Mouse (Mus musculus) liver, postnatal 0 days (tissue): ENCODE measurements around the gene Tmem94. TPM values are rescaled to one million over a fixed set of nuclear protein-coding genes. Genes with fewer than 3 reads are reported as not detected.

Source experiments
- ATAC-seq: fragments of 200-750 bp; cut with Nextera tagmentation; 2 replicates; pipeline ENCODE4 v1.8.0; 2017; ENCODE audit warnings: mild to moderate bottlenecking, moderate library complexity
- DNase-seq: peaks from one replicate; pipeline ENCODE4 v3.0.0-alpha.2; 2016
- H3K27ac ChIP-seq: fragments of 300-500 bp; sonication (generic); 2 replicates; pipeline ENCODE4 v1.5.1; 2014; ENCODE audit warnings: antibody characterized with exemption, moderate library complexity, mild to moderate bottlenecking, low read depth
- H3K27me3 ChIP-seq: fragments of 300-500 bp; sonication (generic); 2 replicates; pipeline ENCODE4 v1.6.1; 2014; ENCODE audit warnings: low read length, control low read depth, mixed read lengths; ENCODE audit not compliant: insufficient read depth
- H3K36me3 ChIP-seq: fragments of 300-500 bp; sonication (generic); replicated peaks from 2 replicates; pipeline ENCODE4 v1.6.1; 2014; ENCODE audit warnings: mild to moderate bottlenecking, control low read depth, low read length, moderate library complexity, mixed read lengths; ENCODE audit not compliant: insufficient read depth
- H3K4me1 ChIP-seq: fragments of 300-500 bp; sonication (generic); 2 replicates; pipeline ENCODE4 v1.6.1; 2014; ENCODE audit warnings: antibody characterized with exemption, mild to moderate bottlenecking, control low read depth; ENCODE audit not compliant: insufficient read depth
- H3K4me2 ChIP-seq: fragments of 300-500 bp; sonication (generic); 2 replicates; pipeline ENCODE4 v1.6.1; 2014; ENCODE audit warnings: low read depth, mild to moderate bottlenecking, low read length, moderate library complexity, mixed read lengths
- H3K4me3 ChIP-seq: fragments of 300-500 bp; sonication (generic); 2 replicates; pipeline ENCODE4 v1.5.1; 2014; ENCODE audit warnings: low read depth, low read length
- H3K9ac ChIP-seq: fragments of 300-500 bp; sonication (generic); replicated peaks from 2 replicates; pipeline ENCODE4 v1.6.1; 2014; ENCODE audit warnings: mild to moderate bottlenecking, moderate library complexity
- H3K9me3 ChIP-seq: fragments of 300-500 bp; sonication (generic); 2 replicates; pipeline ENCODE4 v1.6.1; 2016; ENCODE audit warnings: mild to moderate bottlenecking, control low read depth, low read length, mixed read lengths
- CTCF ChIP-seq: sonication (generic); IDR thresholded peaks from 2 replicates; pipeline ENCODE4 v1.5.1; 2016; ENCODE audit warnings: antibody characterized with exemption, low read depth
- EP300 ChIP-seq: IDR thresholded peaks from 2 replicates; pipeline ENCODE4 v1.6.1; 2016; ENCODE audit warnings: antibody characterized with exemption, low read depth, mild to moderate bottlenecking
- WGBS: fragments of 180-500 bp; shearing (Covaris S2); extraction: QIAGEN DNeasy Blood & Tissue Kit; methylation state at CpG from one replicate; pipeline ENCODE4 v1.1.7; 2014; ENCODE audit not compliant: insufficient replicate concordance; 5-methylcytosine and 5-hydroxymethylcytosine counted together
- polyA plus RNA-seq: library from polyadenylated mRNA; unstranded; fragments of >200 nt; fragmentation: Nextera tagmentation; extraction: Ambion mirVana; gene quantifications from 2 replicates; pipeline ENCODE4 v1.2.1, GENCODE M21; 2015

The Tmem94 gene
- polyA plus RNA-seq, 1 experiment from 2014 or later, result 4.1 TPM

DNA sequence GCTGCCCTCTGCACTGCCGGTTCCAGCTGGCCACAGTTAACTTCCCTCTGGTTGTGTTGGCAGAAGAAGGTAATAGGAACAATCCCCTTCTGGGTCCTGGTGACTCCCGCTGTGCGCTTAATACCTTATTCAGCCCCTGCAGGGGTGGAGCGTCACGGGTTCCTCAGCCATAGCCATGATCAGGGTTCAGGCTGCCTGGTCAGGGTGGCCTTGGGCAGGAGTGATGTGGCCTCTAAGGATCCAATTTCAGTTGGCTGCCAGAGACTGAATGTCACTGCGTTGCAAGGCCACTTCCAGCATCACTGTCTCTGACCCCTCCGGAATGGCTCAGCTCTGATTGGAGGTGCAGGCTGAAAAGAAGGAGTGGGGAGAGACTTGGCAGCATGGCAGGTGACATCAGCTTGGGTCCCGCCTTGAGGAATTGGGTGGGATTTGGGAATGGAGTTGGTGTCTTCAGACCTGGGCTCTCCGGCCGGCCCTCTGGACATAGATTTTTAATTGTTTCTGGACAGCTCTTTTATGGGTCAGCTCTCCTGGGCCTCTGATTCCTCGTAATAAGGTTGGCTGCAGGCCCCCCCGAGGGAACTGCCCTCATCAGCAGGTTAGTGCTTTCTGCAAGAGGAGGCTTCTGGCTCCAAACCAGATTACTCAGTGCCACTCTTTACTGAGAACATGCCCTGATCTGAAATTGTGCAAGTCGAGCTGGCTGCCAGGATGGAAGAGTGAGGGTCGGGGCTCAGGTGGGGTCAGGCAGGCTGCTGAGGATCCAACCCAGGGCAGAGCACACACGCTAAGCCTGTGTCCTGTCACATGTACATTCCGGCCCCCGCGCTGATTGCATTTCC lies 10.8 kb downstream of the Tmem94 start:
- H3K36me3 ChIP-seq, result no peaks in the 10 kb centered on the region
- no peak overlapping the region for H3K4me2 ChIP-seq
- no peak overlapping the region for H3K9ac ChIP-seq
- ATAC-seq, result no peak
- H3K4me3 ChIP-seq, result no peak overlapping the region
- no peak overlapping the region for H3K27ac ChIP-seq
- TF ChIP-seq CTCF (no peak), EP300 (no peak)
- WGBS, result 78% methylated on average over 18 of the region's 18 CpGs
- peaks cover 20% of the 10 kb centered on the region for H3K4me1 ChIP-seq
- DNase-seq, result no peak
- no peaks in the 10 kb centered on the region for H3K9me3 ChIP-seq
- no peaks in the 10 kb centered on the region for H3K27me3 ChIP-seq

DNA sequence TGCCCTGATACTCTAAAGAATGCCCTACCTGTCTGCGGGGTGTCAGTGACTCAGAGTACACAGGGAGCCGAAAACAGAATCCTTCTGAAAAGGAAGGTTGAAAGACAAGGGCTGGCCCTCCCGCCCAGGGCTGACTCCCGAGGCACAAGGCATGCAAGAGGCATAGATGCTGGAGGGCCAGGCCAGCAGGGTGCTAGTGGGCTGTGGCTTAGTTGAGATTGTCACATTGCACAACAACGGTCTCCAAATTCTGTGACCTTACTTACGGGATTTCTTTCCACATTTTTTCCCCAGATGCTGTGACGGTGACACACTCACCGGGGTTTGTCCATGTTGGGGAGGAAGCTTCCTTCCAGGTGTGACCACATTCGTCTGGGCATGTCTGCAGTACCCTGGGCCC lies 11.7 kb downstream of the Tmem94 start:
- Histone ChIP-seq H3K4me2 (no peak overlapping the region), H3K4me3 (no peak overlapping the region), H3K4me1 (peaks cover 20% of the 10 kb centered on the region), H3K9ac (no peak overlapping the region), H3K27me3 (no peaks in the 10 kb centered on the region), H3K9me3 (no peaks in the 10 kb centered on the region), H3K36me3 (no peaks in the 10 kb centered on the region), H3K27ac (no peak overlapping the region)
- no peak for DNase-seq
- 79% methylated on average over 9 of the region's 9 CpGs for WGBS
- TF ChIP-seq EP300 (no peak), CTCF (no peak)
- ATAC-seq, result no peak

DNA sequence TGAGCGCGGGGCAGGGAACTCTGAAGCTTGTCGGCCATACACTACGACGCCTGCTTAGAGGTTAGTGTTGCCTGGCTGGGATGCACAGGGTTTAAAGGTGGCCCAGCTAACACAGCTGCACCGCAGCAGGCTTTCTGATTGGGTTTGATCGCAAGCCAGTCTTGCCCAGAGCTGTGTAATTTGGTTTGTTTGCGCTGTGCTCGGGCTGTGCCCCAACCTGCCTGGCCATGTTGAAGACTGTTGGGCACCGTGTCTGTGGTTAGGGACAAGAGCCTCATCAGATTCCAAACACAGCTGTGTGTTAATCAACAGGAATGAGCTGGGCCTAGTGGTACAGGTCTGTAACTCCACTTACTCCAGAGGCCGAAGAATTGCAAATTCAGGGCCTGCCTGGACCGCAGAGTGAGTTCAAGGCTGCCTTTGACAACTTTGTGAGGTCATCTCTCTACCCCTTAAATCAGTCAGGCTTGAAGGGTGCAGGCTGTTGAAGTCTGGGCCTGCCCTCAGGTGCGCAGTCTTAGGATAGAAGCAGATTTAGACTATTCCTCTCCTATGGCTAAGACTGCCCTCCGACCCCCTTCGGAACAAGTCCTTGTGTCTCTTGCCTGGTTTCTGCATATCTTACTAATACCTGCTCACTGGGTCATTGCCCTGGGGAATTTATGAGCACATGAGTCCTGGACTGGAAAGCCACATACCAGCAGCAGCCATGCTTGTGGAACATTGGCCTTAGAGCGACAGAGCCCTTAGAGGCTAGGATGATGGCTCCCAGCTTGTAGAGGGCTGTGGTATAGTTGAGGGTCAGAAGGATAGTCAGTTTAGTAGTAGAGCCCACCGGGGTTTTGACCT lies 12.5 kb downstream of the Tmem94 start:
- WGBS, result 88% methylated on average over 17 of the region's 17 CpGs
- Histone ChIP-seq H3K4me3 (no peak overlapping the region), H3K4me1 (peaks cover 20% of the 10 kb centered on the region), H3K27me3 (no peaks in the 10 kb centered on the region), H3K36me3 (no peaks in the 10 kb centered on the region), H3K4me2 (no peak overlapping the region), H3K9ac (no peak overlapping the region), H3K9me3 (no peaks in the 10 kb centered on the region), H3K27ac (no peak overlapping the region)
- no peak for DNase-seq
- ATAC-seq, result no peak
- TF ChIP-seq EP300 (no peak), CTCF (no peak)

DNA sequence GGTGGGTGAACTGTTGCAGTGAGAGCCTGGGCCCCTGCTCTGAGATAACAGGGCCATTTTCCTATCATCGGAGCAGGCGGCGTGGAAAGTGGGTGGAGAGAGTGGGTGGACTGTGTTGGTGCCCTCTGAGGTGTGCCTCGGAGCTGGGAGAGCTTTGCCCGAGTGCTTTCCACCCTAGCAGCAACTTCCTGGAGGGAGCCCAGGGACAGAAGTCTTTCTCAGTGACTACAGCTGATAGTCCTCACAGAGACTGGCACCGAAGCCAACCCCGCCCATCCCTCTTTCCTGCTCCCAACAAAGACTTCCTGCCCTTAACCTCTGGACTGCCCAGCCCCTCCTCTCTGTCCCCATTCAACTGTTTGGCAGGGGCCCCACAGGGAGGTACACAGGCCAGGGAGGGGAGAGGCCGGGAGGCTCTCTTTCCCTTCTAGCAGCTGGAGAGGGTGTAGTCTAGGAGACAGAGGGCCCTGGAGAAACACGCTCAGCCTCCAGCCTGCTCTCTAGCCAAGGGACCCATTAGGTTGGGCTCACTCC lies 13.9 kb downstream of the Tmem94 start:
- H3K4me3 ChIP-seq, result no peak overlapping the region; the same call in 1 of the 2 replicates
- H3K4me1 ChIP-seq, result peaks cover 20% of the 10 kb centered on the region
- WGBS, result 9% methylated on average over 9 of the region's 9 CpGs
- H3K36me3 ChIP-seq, result no peaks in the 10 kb centered on the region
- H3K27me3 ChIP-seq, result no peaks in the 10 kb centered on the region
- H3K27ac ChIP-seq, result peak overlapping the region; percentile 55
- DNase-seq, result peak; percentile 80
- peak overlapping the region; percentile 32; the same call in 1 of the 2 replicates for H3K9ac ChIP-seq
- H3K9me3 ChIP-seq, result no peaks in the 10 kb centered on the region
- peak; percentile 91 for ATAC-seq
- peak overlapping the region; percentile 56 for H3K4me2 ChIP-seq
- TF ChIP-seq EP300 (no peak), CTCF (no peak)

DNA sequence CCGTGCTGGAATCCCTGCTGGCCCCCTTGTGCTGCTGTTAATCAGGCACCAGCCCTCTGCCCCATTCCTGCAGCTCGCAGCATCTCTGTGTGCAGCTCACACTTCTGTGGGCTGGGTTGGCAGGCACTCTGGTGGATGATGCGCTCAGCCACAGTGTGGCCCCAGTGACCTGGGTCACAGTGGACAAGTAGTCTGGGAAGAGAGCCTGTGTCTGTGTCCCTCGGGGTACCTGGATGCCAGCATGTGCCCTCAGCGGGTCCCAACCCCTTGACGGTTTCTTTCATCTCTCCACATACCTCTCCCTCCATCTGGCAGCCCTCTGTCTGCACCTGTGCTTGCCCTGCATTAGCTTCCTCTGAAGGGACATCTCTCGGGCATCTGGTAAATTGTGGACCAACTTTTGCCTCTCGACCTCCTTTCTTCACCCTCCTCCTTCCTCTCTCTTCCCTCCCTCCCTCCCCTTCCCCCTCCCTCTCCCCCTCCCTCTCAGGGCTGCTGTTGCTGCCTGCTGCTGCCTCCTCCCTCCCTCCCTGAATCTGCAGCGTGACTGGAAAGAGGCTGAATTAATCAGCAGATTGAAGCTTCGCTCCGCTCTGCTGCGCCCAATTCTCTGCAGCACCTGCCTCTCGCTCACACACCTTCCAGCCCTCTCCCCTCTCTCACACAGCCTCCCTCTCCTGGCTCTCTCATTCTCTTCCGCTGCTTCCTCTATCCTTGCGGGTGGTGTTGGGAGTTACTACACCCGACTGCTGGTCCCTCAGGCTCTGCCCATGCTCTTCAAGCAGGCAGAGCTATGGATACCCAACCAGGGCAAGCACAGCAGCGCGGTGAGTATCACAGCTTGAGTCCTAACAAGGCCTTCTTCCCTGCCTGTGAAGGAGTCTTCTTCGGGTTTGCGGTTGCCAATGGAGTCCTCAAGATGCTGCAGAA lies 15.2 kb downstream of the Tmem94 start:
- Histone ChIP-seq H3K4me1 (peaks cover 20% of the 10 kb centered on the region), H3K4me2 (peak overlapping the region; percentile 56; the same call in 1 of the 2 replicates), H3K9ac (no peak overlapping the region), H3K36me3 (no peaks in the 10 kb centered on the region), H3K27me3 (no peaks in the 10 kb centered on the region), H3K27ac (no peak overlapping the region), H3K9me3 (no peaks in the 10 kb centered on the region), H3K4me3 (no peak overlapping the region)
- WGBS, result 54% methylated on average over 20 of the region's 20 CpGs
- TF ChIP-seq EP300 (no peak), CTCF (no peak)
- DNase-seq, result no peak
- ATAC-seq, result no peak
